Mouse (Mus musculus) MEL (cell line): ENCODE data around the gene Gng7. TPM values are rescaled to one million over a fixed set of nuclear protein-coding genes. Genes with fewer than 3 reads are reported as not detected.

Source experiments
- DNase-seq: peaks from one replicate; pipeline ENCODE4 v3.0.0; 2011; ENCODE audit warnings: low read depth, low spot score
- H3K27ac ChIP-seq: 2 replicates; pipeline ENCODE4 v1.5.1; 2012; ENCODE audit warnings: low read depth, mild to moderate bottlenecking, control low read depth, low read length, moderate library complexity; ENCODE audit not compliant: control insufficient read depth
- H3K27me3 ChIP-seq, 2 experiments: fragments of 150-350 bp in 1 of 2; sonication (generic) in 1 of 2; 2 replicates each; pipeline ENCODE4 v1.6.1; 2012; ENCODE audit warnings: low read length in 2 of 2, mild to moderate bottlenecking in 2 of 2, improper control_type of control experiment in 1 of 2, moderate library complexity in 1 of 2; ENCODE audit not compliant: insufficient read depth in 2 of 2, control insufficient read depth in 1 of 2
- H3K36me3 ChIP-seq, 2 experiments: 2 replicates each; pipeline ENCODE4 v1.6.1; 2012 to 2014; ENCODE audit warnings: low read length in 2 of 2, improper control_type of control experiment in 1 of 2, inconsistent platforms in 1 of 2, mild to moderate bottlenecking in 1 of 2; ENCODE audit not compliant: insufficient read depth in 2 of 2, control insufficient read depth in 1 of 2
- H3K4me1 ChIP-seq, 2 experiments: fragments of 150-350 bp in 1 of 2; sonication (generic) in 1 of 2; 2 replicates each; pipeline ENCODE4 v1.6.1; 2012; ENCODE audit warnings: low read length in 2 of 2, improper control_type of control experiment in 1 of 2, mild to moderate bottlenecking in 1 of 2; ENCODE audit not compliant: insufficient read depth in 2 of 2, control insufficient read depth in 1 of 2
- H3K4me3 ChIP-seq, 2 experiments: fragments of 150-350 bp in 1 of 2; sonication (generic) in 1 of 2; 2 replicates each; pipeline ENCODE4 v1.5.1; 2012; ENCODE audit warnings: low read depth in 2 of 2, low read length in 2 of 2, mild to moderate bottlenecking in 2 of 2, moderate library complexity in 2 of 2, control low read depth in 1 of 2, improper control_type of control experiment in 1 of 2; ENCODE audit not compliant: control insufficient read depth in 1 of 2, insufficient read depth in 1 of 2
- H3K79me2 ChIP-seq: 2 replicates; pipeline ENCODE4 v1.6.1; 2012; ENCODE audit warnings: mild to moderate bottlenecking, low read length, moderate library complexity; ENCODE audit not compliant: control insufficient read depth, poor library complexity, insufficient read depth
- H3K9ac ChIP-seq: 2 replicates; pipeline ENCODE4 v1.6.1; 2012; ENCODE audit warnings: low read depth, mild to moderate bottlenecking, control low read depth, low read length, moderate library complexity; ENCODE audit not compliant: control insufficient read depth, poor library complexity, severe bottlenecking
- H3K9me3 ChIP-seq: fragments of 150-350 bp; sonication (generic); replicated peaks from 2 replicates; pipeline ENCODE4 v1.6.1; 2012; ENCODE audit warnings: mild to moderate bottlenecking, low read length, improper control_type of control experiment, moderate library complexity; ENCODE audit not compliant: insufficient read depth
- CHD2 ChIP-seq: IDR thresholded peaks from 2 replicates; pipeline ENCODE4 v1.6.1; 2011; ENCODE audit warnings: low read length, improper control_type of control experiment
- CTCF ChIP-seq, 3 experiments: IDR thresholded peaks in 2 of 3; conservative IDR thresholded peaks in 1 of 3; 2 replicates each; pipeline ENCODE4 v1.5.1; 2011 to 2012; ENCODE audit warnings: low read length in 3 of 3, low read depth in 2 of 3, mild to moderate bottlenecking in 2 of 3, improper control_type of control experiment in 1 of 3, inconsistent platforms in 1 of 3, mixed read lengths in 1 of 3, moderate library complexity in 1 of 3; ENCODE audit not compliant: control insufficient read depth in 1 of 3, insufficient read depth in 1 of 3, poor library complexity in 1 of 3, severe bottlenecking in 1 of 3
- ELF1 ChIP-seq: IDR thresholded peaks from 2 replicates; pipeline ENCODE4 v1.6.1; 2014; ENCODE audit warnings: low read depth, mild to moderate bottlenecking, inconsistent platforms, low read length, improper control_type of control experiment, moderate library complexity
- GATA1 ChIP-seq: IDR thresholded peaks from 2 replicates; pipeline ENCODE4 v1.6.1; 2011; ENCODE audit warnings: low read depth, low read length, improper control_type of control experiment
- HCFC1 ChIP-seq: IDR thresholded peaks from 2 replicates; pipeline ENCODE4 v1.6.1; 2012; ENCODE audit warnings: low read depth, mild to moderate bottlenecking, inconsistent platforms, low read length, improper control_type of control experiment, moderate library complexity
- KAT2A ChIP-seq: conservative IDR thresholded peaks from 2 replicates; pipeline ENCODE4 v1.6.1; 2012; ENCODE audit warnings: low read depth, low read length, improper control_type of control experiment, inconsistent platforms
- MEF2A ChIP-seq: IDR thresholded peaks from 2 replicates; pipeline ENCODE4 v1.6.1; 2014; ENCODE audit warnings: low read depth, mild to moderate bottlenecking, inconsistent platforms, low read length, improper control_type of control experiment; ENCODE audit not compliant: poor library complexity, insufficient replicate concordance, severe bottlenecking; ENCODE audit errors: extremely low read depth
- MYB ChIP-seq: IDR thresholded peaks from 2 replicates; pipeline ENCODE4 v1.6.1; 2011; ENCODE audit warnings: mild to moderate bottlenecking, low read depth, low read length, improper control_type of control experiment
- NELFE ChIP-seq: IDR thresholded peaks from 2 replicates; pipeline ENCODE4 v1.6.1; 2011; ENCODE audit warnings: low read depth, low read length, improper control_type of control experiment
- POLR2A ChIP-seq, 2 experiments: IDR thresholded peaks; 2 replicates each; pipeline ENCODE4 v1.6.1; 2011 to 2012; ENCODE audit warnings: low read length in 2 of 2, mild to moderate bottlenecking in 2 of 2, control low read depth in 1 of 2, improper control_type of control experiment in 1 of 2, low read depth in 1 of 2, moderate library complexity in 1 of 2; ENCODE audit not compliant: control insufficient read depth in 1 of 2, insufficient read depth in 1 of 2, poor library complexity in 1 of 2
- POLR2AphosphoS2 ChIP-seq: IDR thresholded peaks from 2 replicates; pipeline ENCODE4 v1.6.1; 2011; ENCODE audit warnings: low read length, improper control_type of control experiment
- RCOR1 ChIP-seq: IDR thresholded peaks from 2 replicates; pipeline ENCODE4 v1.6.1; 2012; ENCODE audit warnings: low read depth, mild to moderate bottlenecking, inconsistent platforms, low read length, improper control_type of control experiment
- SIN3A ChIP-seq: IDR thresholded peaks from 2 replicates; pipeline ENCODE4 v1.6.1; 2012; ENCODE audit warnings: low read length, improper control_type of control experiment, inconsistent platforms
- TAL1 ChIP-seq: IDR thresholded peaks from 2 replicates; pipeline ENCODE4 v1.6.1; 2012; ENCODE audit warnings: mild to moderate bottlenecking, inconsistent platforms, low read length, moderate library complexity, mixed read lengths
- TBP ChIP-seq: IDR thresholded peaks from 2 replicates; pipeline ENCODE4 v1.8.0; 2011; ENCODE audit warnings: low read depth, low read length, improper control_type of control experiment
- UBTF ChIP-seq: IDR thresholded peaks from 2 replicates; pipeline ENCODE4 v1.6.1; 2012; ENCODE audit warnings: low read depth, mild to moderate bottlenecking, inconsistent platforms, low read length, improper control_type of control experiment, moderate library complexity, borderline replicate concordance; ENCODE audit not compliant: insufficient read depth
- USF2 ChIP-seq, 2 experiments: IDR thresholded peaks; 2 replicates each; pipeline ENCODE4 v1.6.1; 2011 to 2012; ENCODE audit warnings: improper control_type of control experiment in 2 of 2, low read length in 2 of 2, borderline replicate concordance in 1 of 2, inconsistent platforms in 1 of 2, low read depth in 1 of 2, mild to moderate bottlenecking in 1 of 2; ENCODE audit not compliant: insufficient read depth in 1 of 2
- ZKSCAN1 ChIP-seq: IDR thresholded peaks from 2 replicates; pipeline ENCODE4 v1.6.1; 2012; ENCODE audit warnings: low read depth, mild to moderate bottlenecking, inconsistent platforms, low read length, improper control_type of control experiment, moderate library complexity
- ZMIZ1 ChIP-seq: IDR thresholded peaks from 2 replicates; pipeline ENCODE4 v1.6.1; 2012; ENCODE audit warnings: low read depth, mild to moderate bottlenecking, inconsistent platforms, low read length, improper control_type of control experiment, moderate library complexity
- polyA plus RNA-seq, 2 experiments: library from polyadenylated mRNA; stranded (reverse) in 1 of 2; unstranded in 1 of 2; fragments of >175 nt in 1 of 2; fragments of >200 nt in 1 of 2; gene quantifications; 2 replicates each; pipeline versions ENCODE4 v1.2.1 to v1.2.4; 2012; ENCODE audit warnings: low replicate concordance in 2 of 2, low read depth in 1 of 2; ENCODE audit not compliant: insufficient read length in 2 of 2, insufficient read depth in 1 of 2, missing spikeins in 1 of 2
- total RNA-seq: library from RNA; depleted of rRNA; stranded (reverse); fragments of 300-350 nt; gene quantifications from 2 replicates; pipeline ENCODE4 v1.2.3, GENCODE M21; 2012

Gng7 gene
- total and polyA plus RNA-seq, 3 experiments: 1.3 to 6.2 TPM; not detected in 1

- Histone ChIP-seq H3K27me3 (no peaks in the 10 kb centered on the region), H3K36me3 (peaks cover 0 to 11% of the 10 kb centered on the region in 2 experiments; a peak in 2 of 4 replicates), H3K4me3 (no peak overlapping the region), H3K79me2 (peaks cover 6% of the 10 kb centered on the region), H3K4me1 (peaks cover 7 to 38% of the 10 kb centered on the region in 2 experiments), H3K9me3 (no peaks in the 10 kb centered on the region), H3K27ac (no peak overlapping the region), H3K9ac (no peak overlapping the region)
- no peak for DNase-seq
- TF ChIP-seq CTCF (IDR thresholded peaks at IDR 0.05 in 2 of 3, conservative IDR thresholded peaks at IDR 0.05 in 1 of 3; ENCODE audit: control insufficient read depth in 1 of 3, insufficient read depth in 1 of 3, low read depth in 2 of 3, low read length in 3 of 3, poor library complexity in 1 of 3, severe bottlenecking in 1 of 3): no peak
- TF ChIP-seq RCOR1: no peak
- TF ChIP-seq NELFE: no peak
- TF ChIP-seq SIN3A: 0 out of 2 replicates have a peak, but pooled peaks have one; percentile 5
- no peak for TF ChIP-seq MYB
- TF ChIP-seq GATA1: no peak
- no peak for TF ChIP-seq KAT2A
- TF ChIP-seq ZMIZ1: no peak
These were observed 79.0 kb downstream of the Gng7 start for GRCm38 (mm10) chr10:80935698-80936097.

- H3K4me1 ChIP-seq: peaks cover 7 to 38% of the 10 kb centered on the region in 2 experiments
- 0 out of 4 replicates have a peak overlapping the region, but pooled peaks of 1 of the 2 experiments have one; percentile 5 for H3K4me3 ChIP-seq
- peaks cover 11% of the 10 kb centered on the region for H3K79me2 ChIP-seq
- H3K27me3 ChIP-seq: no peaks in the 10 kb centered on the region
- TF ChIP-seq ZKSCAN1 (no peak), ELF1 (no peak), CTCF (IDR thresholded peaks at IDR 0.05 in 2 of 3, conservative IDR thresholded peaks at IDR 0.05 in 1 of 3; ENCODE audit: control insufficient read depth in 1 of 3, insufficient read depth in 1 of 3, low read depth in 2 of 3, low read length in 3 of 3, poor library complexity in 1 of 3, severe bottlenecking in 1 of 3) (no peak), SIN3A (0 out of 2 replicates have a peak, but pooled peaks have one; percentile 8), MYB (no peak), UBTF (no peak), MEF2A (no peak), HCFC1 (no peak), TAL1 (no peak), TBP (no peak), POLR2A (IDR thresholded peaks at IDR 0.05; ENCODE audit: control insufficient read depth in 1 of 2, insufficient read depth in 1 of 2, low read depth in 1 of 2, low read length in 2 of 2, poor library complexity in 1 of 2) (peak in 1 of 2 experiments; percentile 12; a peak in 1 of 4 replicates), POLR2AphosphoS2 (no peak), CHD2 (no peak), USF2 (IDR thresholded peaks at IDR 0.05; ENCODE audit: borderline replicate concordance in 1 of 2, insufficient read depth in 1 of 2, low read depth in 1 of 2, low read length in 2 of 2) (no peak)
- H3K27ac ChIP-seq: no peak overlapping the region
- H3K36me3 ChIP-seq: peaks cover 0 to 11% of the 10 kb centered on the region in 2 experiments; a peak in 2 of 4 replicates
- DNase-seq: peak; percentile 61
- H3K9me3 ChIP-seq: no peaks in the 10 kb centered on the region
- H3K9ac ChIP-seq: 0 out of 2 replicates have a peak overlapping the region, but pooled peaks have one; percentile 15
These were observed 79.5 kb downstream of the Gng7 start for GRCm38 (mm10) chr10:80935241-80935640.
